Mouse (Mus musculus): Measurements from ENCODE around the gene Col2a1.

Col2a1 gene

DNA sequence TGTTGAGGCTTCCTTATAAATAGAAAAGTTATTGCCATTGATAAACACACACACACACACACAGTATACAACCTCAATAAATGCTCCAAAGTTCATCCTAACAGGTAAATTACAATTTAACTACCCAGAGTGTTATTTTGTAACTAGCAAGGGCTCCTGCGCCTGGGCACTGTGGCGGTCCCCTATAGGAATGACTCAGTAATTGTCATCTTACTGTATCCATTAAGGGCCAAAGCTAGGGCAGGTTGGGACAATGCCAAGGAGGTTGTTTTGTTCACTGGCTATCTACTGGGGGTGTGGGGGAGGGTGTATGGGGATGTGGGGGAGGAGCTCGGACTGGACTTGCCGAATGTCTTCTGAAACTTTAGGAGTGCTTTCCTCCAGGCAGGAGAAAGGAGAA, 77.5 kb downstream of the Col2a1 start:
- DNase-seq (ENCODE audit: low spot score): no peak

All from layer of hippocampus, adult 9-10 months (tissue).